Mouse (Mus musculus) MEL (cell line): ENCODE measurements at regions not wholly inside any gene's neighbourhood (a gene's known extent, or its start where the extent isn't known, plus 50 kb on each side); places are given as distances from the start of the nearest gene placed in this dataset.

ENCODE experiments used
- BHLHE40 ChIP-seq: IDR thresholded peaks from 2 replicates; pipeline ENCODE4 v1.6.1; 2012; ENCODE audit warnings: low read depth, mild to moderate bottlenecking, inconsistent platforms, low read length, improper control_type of control experiment, borderline replicate concordance
- CTCF ChIP-seq, 3 experiments: IDR thresholded peaks in 2 of 3; conservative IDR thresholded peaks in 1 of 3; 2 replicates each; pipeline ENCODE4 v1.5.1; 2011 to 2012; ENCODE audit warnings: low read length in 3 of 3, low read depth in 2 of 3, mild to moderate bottlenecking in 2 of 3, improper control_type of control experiment in 1 of 3, inconsistent platforms in 1 of 3, mixed read lengths in 1 of 3, moderate library complexity in 1 of 3; ENCODE audit not compliant: control insufficient read depth in 1 of 3, insufficient read depth in 1 of 3, poor library complexity in 1 of 3, severe bottlenecking in 1 of 3
- GATA1 ChIP-seq: IDR thresholded peaks from 2 replicates; pipeline ENCODE4 v1.6.1; 2011; ENCODE audit warnings: low read depth, low read length, improper control_type of control experiment
- HCFC1 ChIP-seq: IDR thresholded peaks from 2 replicates; pipeline ENCODE4 v1.6.1; 2012; ENCODE audit warnings: low read depth, mild to moderate bottlenecking, inconsistent platforms, low read length, improper control_type of control experiment, moderate library complexity
- JUND ChIP-seq: IDR thresholded peaks from 2 replicates; pipeline ENCODE4 v1.6.1; 2011; ENCODE audit warnings: low read depth, mild to moderate bottlenecking, improper control_type of control experiment, low read length
- KAT2A ChIP-seq: conservative IDR thresholded peaks from 2 replicates; pipeline ENCODE4 v1.6.1; 2012; ENCODE audit warnings: low read depth, low read length, improper control_type of control experiment, inconsistent platforms
- NELFE ChIP-seq: IDR thresholded peaks from 2 replicates; pipeline ENCODE4 v1.6.1; 2011; ENCODE audit warnings: low read depth, low read length, improper control_type of control experiment
- POLR2A ChIP-seq, 2 experiments: IDR thresholded peaks; 2 replicates each; pipeline ENCODE4 v1.6.1; 2011 to 2012; ENCODE audit warnings: low read length in 2 of 2, mild to moderate bottlenecking in 2 of 2, control low read depth in 1 of 2, improper control_type of control experiment in 1 of 2, low read depth in 1 of 2, moderate library complexity in 1 of 2; ENCODE audit not compliant: control insufficient read depth in 1 of 2, insufficient read depth in 1 of 2, poor library complexity in 1 of 2
- TAL1 ChIP-seq: IDR thresholded peaks from 2 replicates; pipeline ENCODE4 v1.6.1; 2012; ENCODE audit warnings: mild to moderate bottlenecking, inconsistent platforms, low read length, moderate library complexity, mixed read lengths
- TCF12 ChIP-seq: IDR thresholded peaks from 2 replicates; pipeline ENCODE4 v1.6.1; 2014; ENCODE audit warnings: low read depth, mild to moderate bottlenecking, inconsistent platforms, low read length, improper control_type of control experiment, moderate library complexity
- ZNF384 ChIP-seq: IDR thresholded peaks from 2 replicates; pipeline ENCODE4 v1.6.1; 2012; ENCODE audit warnings: low read depth, mild to moderate bottlenecking, inconsistent platforms, low read length, improper control_type of control experiment

GRCm38 (mm10) chr5:51726762-51727161, 159.2 kb upstream of the Ppargc1a start:
- no peak for TF ChIP-seq HCFC1
- no peak for TF ChIP-seq KAT2A
- TF ChIP-seq POLR2A (IDR thresholded peaks at IDR 0.05; ENCODE audit: control insufficient read depth in 1 of 2, insufficient read depth in 1 of 2, low read depth in 1 of 2, low read length in 2 of 2, poor library complexity in 1 of 2): no peak
- TF ChIP-seq GATA1: no peak
- TF ChIP-seq TAL1: no peak
- TF ChIP-seq CTCF (IDR thresholded peaks at IDR 0.05 in 2 of 3, conservative IDR thresholded peaks at IDR 0.05 in 1 of 3; ENCODE audit: control insufficient read depth in 1 of 3, insufficient read depth in 1 of 3, low read depth in 2 of 3, low read length in 3 of 3, poor library complexity in 1 of 3, severe bottlenecking in 1 of 3): no peak
- TF ChIP-seq TCF12: no peak
- TF ChIP-seq BHLHE40: no peak
- no peak for TF ChIP-seq JUND
- TF ChIP-seq NELFE: no peak
- TF ChIP-seq ZNF384: no peak
